Mouse (Mus musculus) gastrocnemius, postnatal 4 days (tissue): ENCODE measurements around the gene 4933434E20Rik. TPM values are rescaled to one million over a fixed set of nuclear protein-coding genes. Genes with fewer than 3 reads are reported as not detected.
A peak's percentile ranks its signal among the peaks of the same experiment; 100 is the strongest.

Experiments
- microRNA-seq: library from miRNA; unstranded; fragments of <30 nt; microRNA quantifications from one replicate; pipeline ENCODE4 v1.2.0, GENCODE M21; 2021
- total RNA-seq, 2 experiments: library from RNA; stranded (reverse); gene quantifications; 2 replicates each; pipeline ENCODE4 v1.2.3; 2021

Gene 4933434E20Rik
- total RNA-seq, 2 experiments from 2014 or later = 53.4 to 54.4 TPM

Small RNA genes lying within 50 kb of the gene (microRNA-seq; reads per million reads assigned to microRNA genes)
- gene Mir190b = 19.9 reads per million, percentile 34 among the genes with 10 or more reads in this experiment
- gene Mir7669 = 1.1 reads per million

Other genes starting within 250 kb of the 4933434E20Rik start
- gene She, start 220.3 kb upstream of the 4933434E20Rik start, total RNA-seq = 10 to 100 TPM; 10.3 to 11.1 TPM
- 1 to 10 TPM; 3.8 to 4.2 TPM for gene Il6ra, start 138.4 kb upstream of the 4933434E20Rik start, total RNA-seq
- 10 to 100 TPM; 64.6 to 67.7 TPM for gene Atp8b2, start 88.1 kb upstream of the 4933434E20Rik start, total RNA-seq
- 10 to 100 TPM; 57.0 to 57.6 TPM for gene Hax1, start 52.9 kb upstream of the 4933434E20Rik start, total RNA-seq
- 100 to 1,000 TPM; 170 to 182 TPM for gene Ubap2l, start 992 bp downstream of the 4933434E20Rik start, total RNA-seq
- 100 to 1,000 TPM; 420 to 508 TPM for gene Tpm3, start 21.0 kb downstream of the 4933434E20Rik start, total RNA-seq
- under 1 TPM; 0.13 to 0.17 TPM for gene Nup210l, start 52.5 kb downstream of the 4933434E20Rik start, total RNA-seq
- gene Rps27, start 162.0 kb downstream of the 4933434E20Rik start, total RNA-seq = 1,000 to 10,000 TPM; 1,726 to 1,789 TPM
- 10 to 100 TPM; 26.8 to 29.3 TPM for gene Rab13, start 162.1 kb downstream of the 4933434E20Rik start, total RNA-seq
- 10 to 100 TPM; 48.9 to 53.8 TPM for gene Jtb, start 180.0 kb downstream of the 4933434E20Rik start, total RNA-seq
- gene Creb3l4, start 191.9 kb downstream of the 4933434E20Rik start, total RNA-seq = under 1 TPM; 0.18 to 0.25 TPM
- gene Slc39a1, start 196.5 kb downstream of the 4933434E20Rik start, total RNA-seq = 10 to 100 TPM; 81.1 to 84.6 TPM
- gene Crtc2, start 202.5 kb downstream of the 4933434E20Rik start, total RNA-seq = 10 to 100 TPM; 20.9 to 24.1 TPM
- gene Dennd4b, start 213.5 kb downstream of the 4933434E20Rik start, total RNA-seq = 10 to 100 TPM; 26.1 to 27.2 TPM
- gene Gatad2b, start 241.5 kb downstream of the 4933434E20Rik start, total RNA-seq = 10 to 100 TPM; 63.6 to 67.4 TPM